Mouse (Mus musculus) liver, adult 2 months (tissue): Measurements from ENCODE around the gene Adamtsl3. TPM values are rescaled to one million over a fixed set of nuclear protein-coding genes. Genes with fewer than 3 reads are reported as not detected.

Source experiments
- DNase-seq: peaks from one replicate; pipeline ENCODE4 v3.0.0-alpha.2; 2011; ENCODE audit warnings: low read depth, low spot score; ENCODE audit errors: extremely low read depth
- H3K27ac ChIP-seq: fragments of 200-500 bp; replicated peaks from 2 replicates; pipeline ENCODE4 v1.5.1; 2012; ENCODE audit warnings: low read depth, mild to moderate bottlenecking, control low read depth, inconsistent platforms, low read length; ENCODE audit not compliant: insufficient read depth
- H3K27me3 ChIP-seq: fragments of 200-500 bp; 2 replicates; pipeline ENCODE4 v1.6.1; 2012; ENCODE audit warnings: mild to moderate bottlenecking, moderate library complexity, low read length, inconsistent platforms; ENCODE audit not compliant: control insufficient read depth, insufficient read depth
- H3K36me3 ChIP-seq: fragments of 200-500 bp; 2 replicates; pipeline ENCODE4 v1.6.1; 2012; ENCODE audit warnings: low read length, inconsistent platforms; ENCODE audit not compliant: control insufficient read depth, insufficient read depth
- H3K4me1 ChIP-seq: fragments of 200-500 bp; 2 replicates; pipeline ENCODE4 v1.6.1; 2011; ENCODE audit warnings: low read length; ENCODE audit not compliant: control insufficient read depth, insufficient read depth
- H3K4me3 ChIP-seq: fragments of 200-500 bp; 2 replicates; pipeline ENCODE4 v1.5.1; 2011; ENCODE audit warnings: low read depth, mild to moderate bottlenecking, control low read depth, low read length, moderate library complexity; ENCODE audit not compliant: insufficient read depth
- H3K79me2 ChIP-seq: fragments of 200-500 bp; 2 replicates; pipeline ENCODE4 v1.6.1; 2012; ENCODE audit warnings: inconsistent platforms, mild to moderate bottlenecking, low read length, moderate library complexity; ENCODE audit not compliant: control insufficient read depth, insufficient read depth
- H3K9ac ChIP-seq: fragments of 200-500 bp; 2 replicates; pipeline ENCODE4 v1.6.1; 2012; ENCODE audit warnings: low read depth, mild to moderate bottlenecking, control low read depth, inconsistent platforms, low read length
- CTCF ChIP-seq: fragments of 200-500 bp; IDR thresholded peaks from 2 replicates; pipeline ENCODE4 v1.5.1; 2011; ENCODE audit warnings: low read depth, low read length, control low read depth
- POLR2A ChIP-seq: fragments of 200-500 bp; IDR thresholded peaks from 2 replicates; pipeline ENCODE4 v1.6.1; 2011; ENCODE audit warnings: low read length, control low read depth; ENCODE audit not compliant: insufficient read depth; ENCODE audit errors: extremely low read depth
- WGBS: fragments of 180-500 bp; shearing (Covaris S2); methylation state at CpG from one replicate; pipeline ENCODE4 v1.1.7; 2018; 5-methylcytosine and 5-hydroxymethylcytosine counted together
- polyA plus RNA-seq: library from polyadenylated mRNA; depleted of rRNA; stranded (reverse); fragments of >200 nt; gene quantifications from 2 replicates; pipeline ENCODE4 v1.2.3, GENCODE M21; 2012
- total RNA-seq: library from RNA; depleted of rRNA; stranded (reverse); fragments of >200 nt; gene quantifications from 2 replicates; pipeline ENCODE4 v1.2.3, GENCODE M21; 2014

Gene Adamtsl3
- total and polyA plus RNA-seq, 2 experiments = 0.09 to 0.11 TPM

GRCm38 (mm10) chr7:82423602-82424001 is 88.1 kb downstream of the Adamtsl3 start:
- TF ChIP-seq POLR2A = no peak
- Histone ChIP-seq H3K79me2 (no peaks in the 10 kb centered on the region), H3K9ac (no peak overlapping the region), H3K4me3 (no peak overlapping the region), H3K36me3 (no peaks in the 10 kb centered on the region), H3K27me3 (no peaks in the 10 kb centered on the region), H3K4me1 (no peaks in the 10 kb centered on the region), H3K27ac (no peak overlapping the region)
- no peak for DNase-seq
- 91% methylated on average over 2 of the region's 2 CpGs for WGBS

- Histone ChIP-seq H3K9ac (no peak overlapping the region), H3K27me3 (no peaks in the 10 kb centered on the region), H3K4me1 (no peaks in the 10 kb centered on the region), H3K36me3 (no peaks in the 10 kb centered on the region), H3K4me3 (no peak overlapping the region), H3K27ac (no peak overlapping the region), H3K79me2 (no peaks in the 10 kb centered on the region)
- no peak for DNase-seq
- 88% methylated on average over 1 of the region's 1 CpGs for WGBS
- no peak for TF ChIP-seq CTCF
Observed at GRCm38 (mm10) chr7:82424281-82424680, 88.8 kb downstream of the Adamtsl3 start.

GRCm38 (mm10) chr7:82425374-82425773 is 89.9 kb downstream of the Adamtsl3 start:
- TF ChIP-seq POLR2A (no peak), CTCF (no peak)
- no peak overlapping the region for H3K4me3 ChIP-seq
- WGBS = 62% methylated on average over 11 of the region's 11 CpGs
- no peaks in the 10 kb centered on the region for H3K36me3 ChIP-seq
- no peaks in the 10 kb centered on the region for H3K4me1 ChIP-seq
- no peak overlapping the region for H3K9ac ChIP-seq
- H3K27me3 ChIP-seq = no peaks in the 10 kb centered on the region
- no peak overlapping the region for H3K27ac ChIP-seq
- no peak for DNase-seq
- H3K79me2 ChIP-seq = no peaks in the 10 kb centered on the region

- H3K27ac ChIP-seq = no peak overlapping the region
- no peak overlapping the region for H3K4me3 ChIP-seq
- no peak for TF ChIP-seq POLR2A
- H3K27me3 ChIP-seq = no peaks in the 10 kb centered on the region
- no peaks in the 10 kb centered on the region for H3K36me3 ChIP-seq
- H3K79me2 ChIP-seq = no peaks in the 10 kb centered on the region
- no peaks in the 10 kb centered on the region for H3K4me1 ChIP-seq
- no peak overlapping the region for H3K9ac ChIP-seq
- 57% methylated on average over 4 of the region's 4 CpGs for WGBS
- DNase-seq = no peak
Observed at GRCm38 (mm10) chr7:82429447-82429846, 94.0 kb downstream of the Adamtsl3 start.

GRCm38 (mm10) chr7:82431572-82431971 is 96.1 kb downstream of the Adamtsl3 start:
- no peak overlapping the region for H3K9ac ChIP-seq
- DNase-seq = no peak
- TF ChIP-seq POLR2A (no peak), CTCF (no peak)
- H3K79me2 ChIP-seq = no peaks in the 10 kb centered on the region
- H3K4me3 ChIP-seq = no peak overlapping the region
- no peaks in the 10 kb centered on the region for H3K36me3 ChIP-seq
- H3K27me3 ChIP-seq = no peaks in the 10 kb centered on the region
- 42% methylated on average over 2 of the region's 2 CpGs for WGBS
- H3K27ac ChIP-seq = no peak overlapping the region
- no peaks in the 10 kb centered on the region for H3K4me1 ChIP-seq

GRCm38 (mm10) chr7:82433226-82433625 is 97.7 kb downstream of the Adamtsl3 start:
- Histone ChIP-seq H3K4me1 (no peaks in the 10 kb centered on the region), H3K27ac (no peak overlapping the region), H3K9ac (no peak overlapping the region), H3K27me3 (no peaks in the 10 kb centered on the region), H3K4me3 (no peak overlapping the region), H3K36me3 (no peaks in the 10 kb centered on the region), H3K79me2 (no peaks in the 10 kb centered on the region)
- 87% methylated on average over 2 of the region's 2 CpGs for WGBS
- no peak for DNase-seq
- TF ChIP-seq CTCF (no peak), POLR2A (no peak)
